Mouse (Mus musculus) brain, adult 2 months (tissue): Measurements from ENCODE around the gene Klf4.

Experiments used
- DNase-seq: peaks from one replicate; pipeline ENCODE4 v3.0.0; 2011; ENCODE audit warnings: low read depth, low spot score

Klf4 gene

GRCm38 (mm10) chr4:55532407-55533195 lies at the start of gene Klf4:
TSS of gene Klf4 (minus strand) at chr4:55532466.
- DNase-seq: peak; percentile 93

- no peak for DNase-seq
Measured at GRCm38 (mm10) chr4:55571432-55571831, 39.2 kb upstream of the Klf4 start.

GRCm38 (mm10) chr4:55567986-55568385 lies 35.7 kb upstream of the Klf4 start:
- DNase-seq: peak; percentile 5

GRCm38 (mm10) chr4:55567575-55567974 lies 35.3 kb upstream of the Klf4 start:
- DNase-seq: peak; percentile 6

GRCm38 (mm10) chr4:55564317-55564716 lies 32.1 kb upstream of the Klf4 start:
- no peak for DNase-seq

GRCm38 (mm10) chr4:55563050-55563449 lies 30.8 kb upstream of the Klf4 start:
- no peak for DNase-seq

- no peak for DNase-seq
Measured at GRCm38 (mm10) chr4:55562062-55562461, 29.8 kb upstream of the Klf4 start.

- no peak for DNase-seq
Measured at GRCm38 (mm10) chr4:55546869-55547268, 14.6 kb upstream of the Klf4 start.

- no peak for DNase-seq
Measured at GRCm38 (mm10) chr4:55542753-55543152, 10.5 kb upstream of the Klf4 start.

- peak; percentile 49 for DNase-seq
Measured at GRCm38 (mm10) chr4:55541654-55542053, 9.4 kb upstream of the Klf4 start.

GRCm38 (mm10) chr4:55541221-55541620 lies 9.0 kb upstream of the Klf4 start:
- no peak for DNase-seq

- no peak for DNase-seq
Measured at GRCm38 (mm10) chr4:55535012-55535411, 2.7 kb upstream of the Klf4 start.

GRCm38 (mm10) chr4:55534510-55534909 lies 2.2 kb upstream of the Klf4 start:
- DNase-seq: no peak

GRCm38 (mm10) chr4:55533803-55534254 lies 1.6 kb upstream of the Klf4 start:
- DNase-seq: no peak

GRCm38 (mm10) chr4:55533196-55533802 lies 1.0 kb upstream of the Klf4 start:
- DNase-seq: no peak

GRCm38 (mm10) chr4:55531856-55532406 lies 335 bp downstream of the Klf4 start:
- no peak for DNase-seq

GRCm38 (mm10) chr4:55531096-55531855 lies 990 bp downstream of the Klf4 start:
- DNase-seq: no peak

- DNase-seq: no peak
Measured at GRCm38 (mm10) chr4:55530731-55531095, 1.6 kb downstream of the Klf4 start.

- DNase-seq: peak; percentile 57
Measured at GRCm38 (mm10) chr4:55530236-55530635, 2.0 kb downstream of the Klf4 start.

- no peak for DNase-seq
Measured at GRCm38 (mm10) chr4:55528404-55528803, 3.9 kb downstream of the Klf4 start.

GRCm38 (mm10) chr4:55527931-55528330 lies 4.3 kb downstream of the Klf4 start:
- no peak for DNase-seq
